Mouse (Mus musculus) ovary, adult 18-20 months (tissue): ENCODE measurements at regions not wholly inside any gene's neighbourhood (a gene's known extent, or its start where the extent isn't known, plus 50 kb on each side); places are given as distances from the start of the nearest gene placed in this dataset.

Experiments used
- DNase-seq: peaks from one replicate; pipeline ENCODE4 v3.0.0; 2022; ENCODE audit warnings: low spot score, mixed read lengths

DNA sequence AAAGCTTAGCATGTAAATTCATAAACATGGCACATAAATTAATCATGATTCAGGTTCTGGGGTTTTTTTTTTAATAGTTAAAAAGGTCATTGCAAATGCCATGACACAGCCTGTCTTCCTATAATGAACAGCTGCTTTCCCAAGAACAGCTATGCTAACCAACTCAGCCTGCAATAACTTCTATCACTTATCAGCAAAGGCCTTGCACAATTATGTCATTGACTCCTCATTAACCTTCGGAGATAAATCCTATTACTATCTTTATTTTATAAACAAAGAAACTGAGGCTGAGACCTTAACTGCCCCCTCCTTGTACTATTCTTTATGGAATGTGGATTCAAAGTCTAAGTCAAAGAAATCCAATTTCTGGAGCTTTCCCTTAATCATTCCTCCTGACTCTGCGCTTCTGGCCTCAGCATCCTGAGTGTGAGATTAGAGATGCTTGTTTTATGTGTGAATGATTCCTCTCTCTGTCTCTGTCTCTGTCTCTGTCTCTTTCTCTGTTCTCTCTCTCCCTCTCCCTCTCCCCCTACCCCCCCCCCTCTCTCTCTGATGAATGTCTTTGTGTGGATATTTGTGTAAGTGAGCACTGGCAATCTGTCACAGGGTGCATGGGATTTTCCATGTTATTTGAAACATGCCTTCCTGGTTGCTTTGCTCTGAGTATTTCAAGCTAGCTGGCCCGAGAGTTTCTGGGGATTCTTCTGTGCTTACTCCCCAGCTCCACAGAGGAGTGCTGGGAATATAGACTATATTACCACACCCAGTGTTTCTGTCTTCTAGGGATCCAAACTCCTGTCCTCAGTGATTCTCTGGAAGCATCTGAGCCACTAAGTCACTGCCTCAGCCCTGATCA, 243.1 kb upstream of the Il12b start:
- no peak for DNase-seq

DNA sequence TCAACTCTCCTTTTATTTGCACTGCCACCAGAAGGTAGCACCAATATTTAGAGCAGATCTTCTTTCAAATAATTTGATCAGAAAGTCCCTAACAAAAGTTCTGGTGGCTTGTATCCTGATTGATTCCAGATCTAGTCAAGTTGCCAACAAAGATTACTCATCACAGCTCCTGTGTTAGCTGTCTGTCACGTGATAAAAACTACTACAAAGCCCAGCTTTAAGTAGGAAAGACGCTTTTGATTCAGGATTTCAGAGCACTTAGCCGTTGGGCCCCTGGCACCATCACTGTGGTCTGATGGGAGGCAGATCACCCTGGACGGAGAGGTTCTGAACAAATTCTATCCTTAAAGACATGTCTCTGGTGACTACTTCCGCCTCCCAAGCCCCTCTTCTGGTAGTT, 241.6 kb upstream of the Il12b start:
- no peak for DNase-seq

DNA sequence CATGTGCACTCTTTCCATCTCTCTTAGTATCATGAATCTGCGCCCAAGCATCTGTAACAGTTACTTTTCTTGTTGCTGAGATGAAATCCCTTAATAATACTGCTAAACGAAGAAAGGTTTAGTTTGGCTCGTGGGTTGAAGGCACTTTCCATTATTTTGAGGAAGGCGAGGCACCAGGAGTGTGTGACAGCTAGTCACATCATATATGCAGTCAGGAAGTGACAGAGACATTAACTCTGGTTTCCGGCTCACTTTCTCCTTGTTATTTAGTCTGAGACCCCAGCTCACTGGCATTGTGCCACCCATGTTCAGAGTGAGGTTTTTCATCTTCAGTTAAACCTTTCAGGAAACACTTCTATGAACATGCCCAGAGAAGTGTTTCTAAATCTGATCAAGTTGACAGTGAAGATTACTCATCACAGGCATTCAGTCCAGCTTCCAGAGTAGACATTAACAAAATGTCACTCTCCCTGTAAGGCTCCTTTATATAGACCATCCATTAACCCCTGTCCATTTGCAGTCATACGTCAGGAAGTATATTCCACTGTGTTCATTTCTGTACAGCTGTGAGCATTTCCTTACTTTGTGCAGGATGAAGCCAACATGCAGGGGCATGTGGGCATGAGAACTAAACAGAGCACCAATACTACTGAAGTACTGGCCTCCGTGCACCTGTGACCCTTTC, 238.0 kb upstream of the Il12b start:
- no peak for DNase-seq

DNA sequence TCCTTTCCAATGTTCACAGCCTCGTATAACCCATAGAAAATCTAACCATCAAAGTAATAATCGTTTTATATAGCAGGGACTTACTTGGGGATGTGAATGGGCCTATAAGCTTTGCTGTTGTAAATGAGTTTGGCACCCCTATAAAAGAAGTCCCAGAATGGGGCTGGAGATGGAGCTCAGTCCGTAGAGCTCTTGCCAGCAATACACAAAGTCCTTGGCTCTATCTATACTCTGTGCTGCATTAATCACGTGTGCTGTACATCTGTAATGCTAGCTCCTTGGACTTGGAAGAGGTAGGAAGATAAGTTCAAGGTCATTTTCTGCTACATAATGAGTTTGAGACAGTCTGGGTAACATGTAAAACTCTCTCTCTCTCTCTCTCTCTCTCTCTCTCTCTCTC, 236.8 kb upstream of the Il12b start:
- DNase-seq: no peak

DNA sequence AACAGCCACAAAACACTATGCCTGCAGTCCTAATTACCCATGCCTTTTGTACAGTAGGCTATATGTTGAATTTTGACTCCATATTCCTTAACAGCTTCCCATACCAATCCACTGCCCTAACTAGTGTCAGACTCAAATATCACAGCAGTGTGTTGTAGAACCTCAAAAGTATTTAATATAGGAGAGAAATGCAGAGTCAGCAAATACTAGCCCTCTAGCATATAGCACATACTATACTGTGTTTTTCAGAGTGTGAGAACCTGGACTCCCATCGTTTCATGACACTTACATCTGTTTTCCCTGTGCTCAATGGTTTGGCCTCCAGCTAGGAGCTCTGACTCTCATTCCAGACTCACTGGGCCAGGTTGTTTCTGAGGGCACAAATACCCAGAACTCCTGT, 236.1 kb upstream of the Il12b start:
- DNase-seq: no peak

DNA sequence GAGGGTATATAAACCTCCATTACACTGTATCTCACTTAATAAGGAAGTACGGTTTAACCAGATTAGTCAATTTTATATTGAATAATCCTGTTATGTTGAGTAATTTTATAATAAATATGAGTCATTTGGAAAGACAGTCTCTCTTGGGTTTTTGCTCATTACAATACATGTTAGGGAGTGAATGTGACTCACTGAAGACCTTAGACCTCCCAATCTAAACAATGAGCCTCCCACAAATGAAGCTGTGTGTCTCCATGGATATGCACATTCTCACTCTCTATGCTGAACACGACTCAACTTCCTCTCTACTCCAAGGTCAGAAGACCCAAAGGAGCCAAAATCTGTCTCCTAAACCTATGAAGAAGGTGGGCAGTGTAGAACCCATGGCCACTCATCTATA, 235.7 kb upstream of the Il12b start:
- DNase-seq: no peak

DNA sequence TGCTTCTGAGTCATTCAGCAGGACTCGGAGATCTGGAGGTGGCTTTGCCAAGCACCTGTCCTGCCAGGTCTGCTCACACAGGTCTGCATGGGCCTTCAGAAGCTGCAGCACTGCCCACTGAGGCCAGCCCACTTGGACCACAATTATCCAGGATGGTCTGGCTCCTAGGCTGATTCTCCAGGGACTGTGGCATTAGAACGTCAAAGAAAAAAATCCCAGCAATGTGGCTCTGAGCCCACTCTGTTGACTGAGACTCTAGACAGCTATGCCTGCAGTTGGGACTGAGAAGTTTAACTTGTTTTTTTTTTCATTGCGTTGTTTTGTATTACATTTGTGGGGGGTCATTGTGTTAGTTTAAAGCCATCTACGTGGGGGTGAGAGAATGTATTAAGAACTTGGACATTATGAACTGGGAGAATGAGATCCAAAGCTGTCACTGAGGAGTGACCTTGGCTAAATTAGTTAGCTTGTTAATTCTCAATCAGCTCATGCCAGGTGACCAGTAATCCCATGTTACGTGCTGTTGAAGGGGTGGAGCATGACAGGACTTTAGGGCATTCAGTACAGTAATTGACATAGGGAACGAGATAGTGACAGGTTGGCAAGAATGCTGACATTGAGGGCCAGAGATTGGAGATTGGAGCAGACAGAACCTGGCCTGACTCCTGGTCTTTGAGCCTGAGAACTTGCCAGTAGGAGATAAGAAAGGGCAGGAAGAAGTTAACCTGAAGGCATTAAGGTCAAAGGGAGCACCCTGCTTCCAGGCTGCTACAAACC, 232.0 kb upstream of the Il12b start:
- no peak for DNase-seq

DNA sequence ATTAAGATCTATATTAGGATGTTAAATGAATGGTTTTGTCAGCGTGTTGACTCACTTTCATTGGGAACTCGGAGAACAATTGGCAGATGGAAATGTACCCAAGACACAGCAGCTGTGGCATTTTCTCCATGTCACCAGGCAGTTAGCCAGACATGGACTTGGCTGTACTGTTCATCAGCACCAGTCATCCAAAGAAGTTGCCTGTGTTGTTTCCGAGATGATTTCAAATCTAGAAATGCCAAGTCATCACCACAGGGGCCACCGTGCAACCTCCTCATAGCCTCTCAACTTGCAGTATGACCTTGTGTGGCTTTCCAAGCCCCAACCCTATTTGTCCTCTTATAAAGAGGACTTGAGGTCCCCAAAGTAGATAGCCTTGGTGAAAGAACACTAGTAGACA, 227.4 kb upstream of the Il12b start:
- DNase-seq: no peak

DNA sequence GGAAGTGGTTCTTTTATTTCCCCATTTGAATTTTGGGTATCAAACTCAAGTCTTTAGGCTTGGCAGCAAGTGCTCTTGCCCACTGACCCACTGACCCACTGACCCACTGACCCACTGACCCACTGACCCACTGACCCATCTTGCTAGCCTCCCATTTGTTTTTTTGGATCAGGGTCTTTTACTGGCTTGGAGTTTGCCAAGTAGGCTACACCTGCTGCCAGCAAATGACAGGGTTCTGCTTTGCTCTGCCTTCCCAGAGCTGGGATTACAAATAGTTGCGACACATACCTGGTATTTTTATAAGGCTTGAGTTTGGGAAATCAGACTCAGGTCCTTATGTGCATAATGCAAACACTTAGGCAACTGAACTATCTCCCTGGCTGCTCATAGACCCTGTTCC, 226.7 kb upstream of the Il12b start:
- DNase-seq: no peak

DNA sequence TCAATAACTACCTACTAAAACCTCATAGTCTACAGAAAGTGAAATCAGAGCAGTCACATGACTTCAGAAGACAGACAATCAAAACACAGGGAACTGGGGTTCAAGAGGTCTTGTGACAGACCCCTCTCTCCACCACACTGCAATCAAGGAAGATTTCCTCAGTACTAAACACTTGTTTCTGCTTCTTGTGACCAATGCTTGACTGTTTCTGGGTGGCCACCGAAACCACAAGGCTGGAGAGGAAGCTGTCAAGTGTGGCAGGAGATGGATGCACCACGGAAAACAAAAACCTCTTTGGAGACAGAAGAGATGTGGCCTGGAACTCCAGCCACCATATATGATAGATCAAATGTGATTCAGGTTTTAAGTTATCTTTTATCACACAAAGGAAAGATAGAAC, 225.3 kb upstream of the Il12b start:
- no peak for DNase-seq

DNA sequence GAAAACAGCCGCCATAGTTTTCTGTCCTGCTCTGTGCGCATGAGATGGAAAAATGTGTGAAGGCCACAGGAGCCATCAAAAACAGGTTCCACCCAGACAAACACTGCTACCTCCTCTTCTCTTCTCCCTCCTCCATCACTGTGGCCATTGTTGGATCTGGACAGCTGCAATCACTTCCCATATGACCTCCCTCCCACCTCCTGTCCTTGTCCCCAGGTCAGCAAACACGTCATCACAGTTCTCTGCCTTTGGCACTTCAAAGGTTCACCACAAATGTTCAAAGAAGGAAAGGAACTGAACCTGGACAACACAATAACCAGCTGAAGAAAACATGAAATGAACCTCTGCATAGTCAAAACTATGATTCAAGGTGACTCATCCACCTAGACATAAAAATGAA, 220.2 kb upstream of the Il12b start:
- DNase-seq: no peak

DNA sequence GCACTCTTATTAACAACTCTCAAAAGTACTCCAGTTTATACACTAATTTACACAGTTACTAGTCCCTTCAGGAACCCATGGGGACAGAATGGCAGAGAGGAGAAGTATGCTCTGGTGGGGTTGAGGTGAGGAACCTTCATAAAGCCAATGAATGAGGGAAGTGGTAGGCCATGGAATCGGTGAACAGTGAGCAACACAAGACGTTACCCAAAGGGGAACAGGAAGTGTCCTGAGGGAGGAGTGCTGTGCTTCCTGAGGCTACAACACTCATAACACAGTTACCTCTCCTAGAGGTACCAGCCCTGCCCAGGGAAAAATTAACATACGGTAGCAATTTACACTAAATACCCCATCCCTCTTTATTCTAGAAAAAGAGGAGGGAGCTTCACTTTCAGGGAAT, 216.0 kb upstream of the Il12b start:
- no peak for DNase-seq

DNA sequence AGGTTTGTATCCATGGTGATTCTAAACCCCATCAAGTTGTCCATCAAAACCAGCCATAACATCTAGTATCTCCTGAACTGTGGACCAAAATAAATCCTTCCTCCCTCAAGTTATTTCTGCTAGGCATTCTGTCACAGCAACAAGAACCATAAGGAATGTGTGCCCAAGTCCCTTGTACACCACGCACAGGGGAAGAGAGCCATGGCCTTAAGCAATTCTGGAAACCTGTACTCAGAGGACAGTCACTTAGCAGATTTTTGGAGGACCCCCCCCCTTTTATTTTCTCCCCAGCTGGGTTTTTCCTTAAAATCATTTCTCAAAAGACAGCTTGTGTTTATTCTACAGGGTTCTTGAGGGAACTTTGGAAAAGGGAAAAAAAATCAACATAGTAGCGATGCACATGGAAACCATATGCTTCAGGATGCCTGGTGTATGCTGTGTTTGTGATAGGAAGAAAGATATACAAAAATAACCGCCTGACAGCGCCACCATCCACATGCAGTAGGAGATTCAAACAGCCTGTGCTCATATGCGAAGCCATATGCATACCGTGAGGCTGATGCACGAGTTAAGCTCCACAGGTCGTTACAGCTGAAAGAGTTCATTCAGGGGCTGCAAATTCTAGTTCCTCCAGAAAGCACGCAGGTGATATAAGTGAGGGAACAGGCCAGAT, 214.5 kb upstream of the Il12b start:
- no peak for DNase-seq

DNA sequence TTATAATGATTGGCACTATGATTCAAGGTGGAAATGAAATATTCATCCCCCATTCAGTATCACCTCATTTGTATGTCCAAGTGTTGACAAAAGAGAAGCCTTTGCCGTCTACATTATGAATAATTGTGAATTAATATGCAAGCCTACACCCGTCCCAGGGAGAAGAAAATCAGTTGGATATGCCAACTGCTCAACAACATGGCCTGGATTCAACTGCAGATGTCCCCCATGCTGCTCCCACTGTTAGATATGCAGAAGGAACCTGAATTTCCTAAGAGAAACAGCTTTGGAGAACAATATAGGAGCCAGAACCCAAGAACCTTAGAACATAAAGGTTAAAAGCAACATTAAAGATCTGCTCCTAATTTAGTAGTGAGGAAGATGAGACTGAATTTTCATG, 211.7 kb upstream of the Il12b start:
- DNase-seq: no peak

DNA sequence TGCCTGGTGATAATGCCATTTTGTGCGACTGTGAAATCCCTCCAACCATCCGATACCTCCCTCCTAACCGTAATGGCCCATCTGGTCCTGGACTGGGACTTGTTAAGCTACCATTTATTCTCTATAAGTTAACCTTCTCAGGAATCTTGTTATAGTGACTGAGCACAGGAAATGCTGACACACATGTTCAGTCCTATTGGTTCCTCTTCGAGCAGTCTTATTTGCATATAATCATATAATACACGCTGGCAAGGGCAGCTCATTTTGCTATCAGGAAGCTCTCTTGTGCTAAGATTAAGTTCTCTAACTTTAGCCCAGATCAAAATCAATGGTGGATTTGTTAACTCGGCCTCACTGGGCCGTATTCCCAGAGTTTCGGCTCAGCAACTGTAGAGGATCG, 206.1 kb upstream of the Il12b start:
- no peak for DNase-seq

DNA sequence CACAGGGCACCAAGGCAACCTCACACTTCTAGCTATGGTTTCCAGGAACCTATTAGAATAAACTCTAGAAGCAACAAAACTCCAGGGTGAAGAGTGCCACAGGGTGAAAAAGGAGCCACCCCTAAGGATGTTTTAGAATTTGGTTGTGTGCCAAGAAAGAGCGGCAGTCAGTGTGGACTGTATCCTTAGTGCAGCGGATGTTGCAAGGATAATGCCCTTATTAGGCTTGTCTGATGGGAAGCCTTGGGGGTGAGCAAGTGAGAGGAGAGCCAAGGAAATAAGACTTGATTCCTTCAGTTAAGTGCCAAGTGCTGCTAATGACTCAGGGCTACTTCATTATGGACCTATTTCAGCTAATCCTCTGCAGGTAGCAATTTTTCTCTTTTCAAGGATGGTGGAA, 197.1 kb upstream of the Il12b start:
- no peak for DNase-seq

DNA sequence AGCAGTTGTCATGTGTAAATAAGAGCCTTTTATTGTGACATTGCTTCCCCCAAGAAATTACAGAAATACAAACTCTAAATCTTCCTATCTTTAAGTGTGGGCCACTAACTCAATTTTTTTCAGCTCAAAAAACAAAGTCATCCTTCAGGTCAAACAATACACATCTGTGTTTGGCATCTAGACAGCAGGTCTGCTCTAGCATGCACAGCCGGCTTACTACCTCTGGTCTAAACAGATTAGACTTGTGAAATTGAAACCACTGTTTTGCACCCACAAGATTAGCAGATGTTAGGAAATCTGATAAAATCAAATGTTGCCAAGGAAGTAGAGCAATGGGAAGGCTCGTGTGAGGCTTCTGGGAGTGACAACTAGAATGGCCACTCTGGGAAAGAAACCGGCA, 195.5 kb upstream of the Il12b start:
- DNase-seq: no peak

DNA sequence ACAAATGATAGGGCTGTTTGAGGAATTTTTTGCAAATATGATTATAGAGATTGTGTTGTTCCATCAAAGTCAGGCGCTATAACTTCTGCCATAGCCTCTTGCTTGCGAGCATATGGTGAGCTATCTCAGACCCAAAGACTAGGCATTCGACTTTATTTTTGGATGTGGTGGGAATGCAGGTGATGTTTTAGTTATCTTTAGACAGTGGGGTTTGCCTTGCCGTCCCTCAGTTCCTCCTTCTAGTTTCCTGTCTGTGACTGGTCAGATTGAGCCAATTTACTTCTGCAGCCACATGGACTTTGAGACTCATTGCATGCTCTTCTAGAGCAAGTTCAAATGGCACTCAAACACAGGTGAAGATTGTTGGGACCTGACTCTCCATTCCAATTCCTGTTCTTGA, 193.0 kb upstream of the Il12b start:
- no peak for DNase-seq

DNA sequence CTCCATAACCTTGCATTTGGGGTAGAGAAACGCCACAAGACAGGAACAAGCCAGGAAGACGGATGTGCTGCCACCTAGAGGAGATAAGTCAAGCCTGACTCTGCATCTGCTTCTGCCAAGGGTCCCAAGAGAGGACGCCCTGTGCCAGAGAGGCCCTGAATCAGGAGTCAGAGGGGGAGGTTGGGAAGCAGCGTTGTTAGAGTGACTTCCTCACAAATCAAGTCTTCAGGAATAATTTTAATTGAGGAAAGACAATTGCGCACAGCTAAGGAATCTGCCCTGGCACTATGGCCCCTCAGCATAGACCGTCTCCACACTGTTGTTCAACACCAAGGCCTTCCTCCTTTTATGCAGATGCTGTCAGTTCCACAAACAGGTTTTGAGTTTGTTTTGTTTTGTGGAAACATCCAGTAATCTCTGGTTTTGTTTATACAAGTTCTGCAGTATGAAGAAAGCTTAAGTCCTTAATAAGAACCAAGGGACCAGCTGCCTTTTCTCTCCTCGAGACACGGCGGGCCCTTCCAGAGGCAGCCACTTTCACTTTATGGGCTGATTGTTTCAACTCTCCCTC, 187.9 kb upstream of the Il12b start:
- DNase-seq: peak; percentile 18

DNA sequence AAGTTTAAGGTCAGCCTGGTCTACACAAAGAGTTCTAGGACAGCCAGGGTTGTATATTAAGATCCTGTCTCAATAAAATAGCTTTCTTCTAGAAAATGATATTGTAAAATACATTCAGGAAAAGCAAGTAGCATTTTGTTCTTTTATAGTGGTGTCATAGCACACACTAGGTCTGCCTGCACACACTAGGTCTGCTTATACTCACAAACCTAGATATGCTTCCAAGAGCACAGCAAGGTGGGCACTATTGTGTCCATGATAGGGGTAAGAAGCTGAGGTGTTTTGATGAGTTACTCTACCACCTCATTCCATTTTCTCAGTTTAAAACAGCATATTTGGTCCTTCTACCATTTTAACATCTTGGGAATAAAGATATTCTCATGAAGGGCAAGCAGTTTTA, 185.8 kb upstream of the Il12b start:
- no peak for DNase-seq

DNA sequence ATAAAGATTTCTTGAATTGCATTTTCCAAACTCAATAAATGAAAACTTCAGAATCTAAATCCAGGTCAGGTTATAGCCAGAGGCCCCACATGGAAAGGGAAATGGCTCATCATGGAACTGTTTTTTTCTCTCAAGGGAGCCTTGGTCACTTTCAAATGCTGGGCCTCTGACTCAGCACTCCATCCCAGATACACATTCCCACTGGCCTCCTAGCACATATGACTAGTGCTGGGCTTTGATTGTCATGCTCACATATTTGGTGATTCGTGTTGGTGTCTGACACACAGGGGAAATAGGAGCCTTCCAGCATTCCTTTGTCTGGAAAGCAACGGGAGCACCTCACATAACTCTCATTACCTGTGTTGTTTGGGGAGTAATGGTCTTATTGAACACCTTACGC, 183.5 kb upstream of the Il12b start:
- no peak for DNase-seq

DNA sequence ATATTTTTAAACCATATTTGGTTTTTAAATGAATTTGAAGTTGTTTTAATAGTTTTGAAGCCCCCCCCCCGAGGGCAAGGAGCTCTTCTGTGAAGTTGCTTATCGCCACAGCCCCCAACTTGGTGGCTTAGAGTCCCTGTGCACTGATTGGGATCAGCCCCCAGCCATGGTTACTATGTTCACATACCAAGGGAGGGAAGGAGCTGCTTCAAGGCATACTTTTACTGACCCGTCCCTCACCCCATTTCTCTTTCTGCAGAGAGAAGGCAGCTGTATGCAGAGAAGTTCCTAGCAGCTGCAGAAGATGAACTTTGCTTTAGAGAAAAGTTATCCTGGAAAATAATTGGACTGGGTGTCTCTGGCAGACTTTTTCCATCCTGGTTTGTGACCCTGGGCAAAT, 179.9 kb upstream of the Il12b start:
- no peak for DNase-seq
